Mouse (Mus musculus) limb, embryonic 10.5 days (tissue): ENCODE results near the gene 1700029I15Rik. TPM values are rescaled to one million over a fixed set of nuclear protein-coding genes. Genes with fewer than 3 reads are reported as not detected.

Experiments used
- DNase-seq: peaks from one replicate; pipeline ENCODE4 v3.0.0-alpha.2; 2017; ENCODE audit warnings: low spot score
- H3K27ac ChIP-seq: fragments of 300-500 bp; sonication (generic); 2 replicates; pipeline ENCODE4 v1.5.1; 2016; ENCODE audit warnings: mild to moderate bottlenecking
- H3K27me3 ChIP-seq: fragments of 300-500 bp; sonication (generic); 2 replicates; pipeline ENCODE4 v1.6.1; 2016; ENCODE audit warnings: low read depth, mild to moderate bottlenecking; ENCODE audit not compliant: poor library complexity, severe bottlenecking
- H3K36me3 ChIP-seq: fragments of 300-500 bp; sonication (generic); 2 replicates; pipeline ENCODE4 v1.6.1; 2016; ENCODE audit warnings: mild to moderate bottlenecking, moderate library complexity
- H3K4me1 ChIP-seq: fragments of 300-500 bp; sonication (generic); 2 replicates; pipeline ENCODE4 v1.6.1; 2016
- H3K4me3 ChIP-seq: fragments of 300-500 bp; sonication (generic); 2 replicates; pipeline ENCODE4 v1.5.1; 2016; ENCODE audit warnings: mild to moderate bottlenecking, moderate library complexity
- H3K9me3 ChIP-seq: fragments of 300-500 bp; sonication (generic); replicated peaks from 2 replicates; pipeline ENCODE4 v1.6.1; 2016; ENCODE audit warnings: mild to moderate bottlenecking
- WGBS: fragments of 180-500 bp; shearing (Covaris S2); methylation state at CpG from one replicate; pipeline ENCODE4 v1.1.7; 2016; 5-methylcytosine and 5-hydroxymethylcytosine counted together
- polyA plus RNA-seq: library from polyadenylated mRNA; unstranded; fragments of >200 nt; fragmentation: Nextera tagmentation; extraction: Ambion mirVana; gene quantifications from 2 replicates; pipeline ENCODE4 v1.2.1, GENCODE M21; 2016

The 1700029I15Rik gene
- polyA plus RNA-seq, 1 experiment from 2014 or later: 2.5 TPM

GRCm38 (mm10) chr2:92364086-92364485 lies 18.3 kb upstream of the 1700029I15Rik start:
- Histone ChIP-seq H3K36me3 (peaks cover 59% of the 10 kb centered on the region), H3K27me3 (peaks cover 16% of the 10 kb centered on the region; the same call in 1 of the 2 replicates), H3K9me3 (no peaks in the 10 kb centered on the region), H3K27ac (no peak overlapping the region), H3K4me3 (no peak overlapping the region), H3K4me1 (peaks cover 10% of the 10 kb centered on the region)
- DNase-seq: no peak
- 90% methylated on average over 4 of the region's 4 CpGs for WGBS

GRCm38 (mm10) chr2:92365568-92365967 lies 16.8 kb upstream of the 1700029I15Rik start:
- Histone ChIP-seq H3K4me1 (peaks cover 23% of the 10 kb centered on the region), H3K9me3 (no peaks in the 10 kb centered on the region), H3K27ac (no peak overlapping the region), H3K4me3 (no peak overlapping the region), H3K27me3 (peaks cover 30% of the 10 kb centered on the region), H3K36me3 (peaks cover 44% of the 10 kb centered on the region)
- no peak for DNase-seq
- WGBS: 89% methylated on average over 10 of the region's 10 CpGs

GRCm38 (mm10) chr2:92367383-92368029 lies 14.8 kb upstream of the 1700029I15Rik start:
- H3K4me3 ChIP-seq: no peak overlapping the region
- H3K27ac ChIP-seq: no peak overlapping the region
- peaks cover 43% of the 10 kb centered on the region for H3K4me1 ChIP-seq
- H3K9me3 ChIP-seq: no peaks in the 10 kb centered on the region
- peaks cover 34% of the 10 kb centered on the region for H3K36me3 ChIP-seq
- peaks cover 50% of the 10 kb centered on the region for H3K27me3 ChIP-seq
- no peak for DNase-seq
- 30% methylated on average over 20 of the region's 20 CpGs for WGBS

- Histone ChIP-seq H3K9me3 (no peaks in the 10 kb centered on the region), H3K4me1 (peaks cover 63% of the 10 kb centered on the region), H3K36me3 (peaks cover 9% of the 10 kb centered on the region; the same call in 1 of the 2 replicates), H3K27me3 (peaks cover 64% of the 10 kb centered on the region), H3K27ac (peak overlapping the region; percentile 82), H3K4me3 (peak overlapping the region; percentile 63)
- 12% methylated on average over 19 of the region's 19 CpGs for WGBS
- no peak for DNase-seq
Measured at GRCm38 (mm10) chr2:92370375-92370774, 12.0 kb upstream of the 1700029I15Rik start.

- WGBS: 4% methylated on average over 45 of the region's 45 CpGs
- peaks cover 1% of the 10 kb centered on the region; the same call in 1 of the 2 replicates for H3K36me3 ChIP-seq
- peaks cover 71% of the 10 kb centered on the region for H3K4me1 ChIP-seq
- H3K27ac ChIP-seq: peak overlapping the region; percentile 82
- no peaks in the 10 kb centered on the region for H3K9me3 ChIP-seq
- peaks cover 64% of the 10 kb centered on the region for H3K27me3 ChIP-seq
- H3K4me3 ChIP-seq: peak overlapping the region; percentile 63
- DNase-seq: peak; percentile 87
Measured at GRCm38 (mm10) chr2:92370821-92371805, 11.2 kb upstream of the 1700029I15Rik start.

DNA sequence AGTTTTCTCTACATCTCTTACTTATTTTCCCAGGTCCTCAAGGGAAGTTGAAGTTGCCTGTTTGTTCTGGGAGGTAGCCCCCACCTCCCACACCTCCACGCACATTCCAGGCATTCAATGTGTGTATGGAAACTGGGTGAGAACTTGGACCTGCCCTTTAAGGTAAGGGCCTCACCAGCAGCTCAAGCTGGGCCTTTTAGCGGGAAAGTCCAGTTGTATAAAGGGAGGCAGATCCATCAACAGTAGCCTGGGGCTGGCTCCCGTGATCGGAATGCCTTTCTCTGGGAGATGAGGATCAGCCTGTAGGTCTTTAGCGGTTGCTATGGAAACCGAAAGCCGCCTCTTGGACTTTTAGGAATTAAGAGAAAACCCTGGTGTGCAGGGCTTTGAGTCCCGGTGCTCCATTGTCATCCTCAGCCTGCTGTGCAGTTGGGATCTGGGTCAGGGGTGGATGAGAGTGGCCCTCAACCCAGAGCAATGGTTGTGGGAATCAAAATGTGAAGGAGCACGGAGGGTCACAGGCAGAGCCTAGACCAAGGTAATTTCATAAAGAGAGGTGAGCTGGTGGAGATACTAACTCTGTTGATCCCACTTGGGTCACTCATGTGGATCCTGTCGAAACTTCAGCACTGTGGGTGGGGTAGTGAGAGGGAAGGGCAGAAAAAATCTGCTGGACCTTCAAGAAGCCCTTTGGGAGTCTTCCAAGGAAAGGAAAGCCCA lies 10.2 kb upstream of the 1700029I15Rik start:
- Histone ChIP-seq H3K4me1 (peaks cover 71% of the 10 kb centered on the region), H3K27ac (no peak overlapping the region), H3K36me3 (no peaks in the 10 kb centered on the region), H3K9me3 (no peaks in the 10 kb centered on the region), H3K27me3 (peaks cover 63% of the 10 kb centered on the region), H3K4me3 (peak overlapping the region; percentile 63; the same call in 1 of the 2 replicates)
- DNase-seq: no peak
- 28% methylated on average over 10 of the region's 10 CpGs for WGBS

DNA sequence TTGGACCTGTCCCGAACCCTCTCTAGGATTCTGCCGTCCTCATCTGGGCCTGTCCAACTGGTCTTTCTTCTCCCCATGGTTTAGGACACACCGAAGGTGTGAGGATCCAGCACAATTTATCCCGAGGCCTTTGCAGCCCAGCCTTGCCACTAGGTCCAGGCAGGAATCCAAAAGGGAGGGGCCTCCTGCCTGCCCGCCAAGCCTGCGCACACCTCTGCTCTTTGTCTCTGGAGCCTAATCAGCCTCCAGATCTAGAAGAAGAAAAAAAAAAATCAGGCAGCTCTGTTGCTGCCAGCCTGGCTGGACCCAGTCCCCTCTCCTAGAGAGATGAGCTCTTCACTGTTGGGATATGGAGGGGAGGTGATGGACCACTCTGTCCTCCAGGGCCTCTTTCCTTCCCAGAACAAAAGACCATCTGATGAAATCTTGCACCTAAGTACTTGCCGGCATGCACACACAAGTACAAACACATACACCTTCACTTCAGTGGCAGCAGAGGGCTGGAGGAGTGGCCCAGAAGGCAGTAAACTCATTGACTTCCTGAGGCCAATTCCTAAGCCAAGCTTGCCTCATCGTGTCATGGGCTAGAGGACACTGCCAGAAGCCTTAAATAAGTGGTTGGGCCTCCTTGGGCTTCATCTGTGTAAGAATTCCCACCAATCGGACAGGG lies 9.4 kb upstream of the 1700029I15Rik start:
- Histone ChIP-seq H3K36me3 (peaks cover under 1% of the 10 kb centered on the region; the same call in 1 of the 2 replicates), H3K27me3 (peaks cover 58% of the 10 kb centered on the region), H3K4me1 (peaks cover 65% of the 10 kb centered on the region), H3K27ac (no peak overlapping the region), H3K4me3 (no peak overlapping the region), H3K9me3 (no peaks in the 10 kb centered on the region)
- WGBS: 58% methylated on average over 9 of the region's 9 CpGs
- DNase-seq: no peak

DNA sequence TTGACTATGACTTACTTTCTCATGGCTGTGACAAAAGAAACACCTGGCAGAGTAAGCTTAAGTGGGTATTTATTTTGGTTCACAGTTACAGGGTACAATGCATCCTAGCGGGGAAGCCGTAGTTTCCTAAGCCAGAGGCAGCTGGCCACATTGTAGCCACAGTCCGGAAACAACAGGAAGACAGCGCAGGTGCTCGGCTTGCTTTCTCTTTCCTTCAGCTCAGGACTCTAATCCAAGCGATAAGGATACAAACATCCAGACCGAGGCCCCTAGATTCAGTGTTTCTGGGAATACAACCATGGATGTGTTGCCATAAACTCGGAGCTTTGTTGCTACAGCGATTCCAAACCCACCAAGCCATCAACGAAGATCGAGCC lies 8.9 kb upstream of the 1700029I15Rik start:
- WGBS: 84% methylated on average over 11 of the region's 11 CpGs
- peaks cover 55% of the 10 kb centered on the region for H3K27me3 ChIP-seq
- no peaks in the 10 kb centered on the region for H3K9me3 ChIP-seq
- peaks cover 65% of the 10 kb centered on the region for H3K4me1 ChIP-seq
- H3K36me3 ChIP-seq: peaks cover 6% of the 10 kb centered on the region
- no peak overlapping the region for H3K27ac ChIP-seq
- DNase-seq: no peak
- peak overlapping the region; percentile 79; the same call in 1 of the 2 replicates for H3K4me3 ChIP-seq

- Histone ChIP-seq H3K4me1 (peaks cover 62% of the 10 kb centered on the region), H3K9me3 (no peaks in the 10 kb centered on the region), H3K36me3 (peaks cover 17% of the 10 kb centered on the region), H3K27ac (peak within 1 kb of the TSS; percentile 84), H3K27me3 (peaks cover 44% of the 10 kb centered on the region), H3K4me3 (peak within 1 kb of the TSS; percentile 79)
- peak; percentile 57 for DNase-seq
- WGBS: 4% methylated on average over 16 of the region's 16 CpGs
Measured at GRCm38 (mm10) chr2:92374514-92374913, 7.8 kb upstream of the 1700029I15Rik start, which contains the start of the genes Pex16 and Large2. Gene Pex16 (plus strand): TSS chr2:92374676. Gene Large2 (minus strand): TSS chr2:92374869.

DNA sequence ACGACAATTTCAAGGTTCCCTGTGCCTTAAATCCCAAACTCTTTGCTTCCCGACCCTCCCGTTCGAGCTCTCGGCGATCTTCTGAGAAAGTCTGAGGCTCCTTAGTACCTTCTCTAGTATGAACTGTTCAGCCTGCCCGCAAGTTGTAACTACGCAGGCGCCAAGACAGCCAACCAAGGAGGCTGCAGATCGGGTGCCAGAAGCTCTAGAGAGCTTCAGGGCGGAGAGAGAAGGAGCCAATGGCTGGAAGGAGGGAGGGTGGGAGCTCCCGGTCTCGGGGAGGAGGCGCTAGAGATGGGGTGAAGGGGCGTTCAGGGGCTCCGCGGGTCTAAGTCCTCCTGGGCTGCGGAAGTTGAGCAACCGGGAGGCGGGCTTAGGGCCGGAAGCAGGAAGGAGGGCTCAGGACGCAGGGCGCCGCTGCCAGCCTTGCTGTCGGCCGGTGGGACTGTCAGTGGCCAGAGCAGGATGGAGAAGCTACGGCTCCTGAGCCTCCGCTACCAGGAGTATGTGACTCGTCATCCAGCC lies 7.2 kb upstream of the 1700029I15Rik start:
- WGBS: under 1% methylated on average over 29 of the region's 29 CpGs
- peak overlapping the region; percentile 84 for H3K27ac ChIP-seq
- H3K27me3 ChIP-seq: peaks cover 38% of the 10 kb centered on the region
- H3K4me1 ChIP-seq: peaks cover 55% of the 10 kb centered on the region
- no peaks in the 10 kb centered on the region for H3K9me3 ChIP-seq
- DNase-seq: peak; percentile 94
- H3K36me3 ChIP-seq: peaks cover 23% of the 10 kb centered on the region
- peak overlapping the region; percentile 79 for H3K4me3 ChIP-seq

DNA sequence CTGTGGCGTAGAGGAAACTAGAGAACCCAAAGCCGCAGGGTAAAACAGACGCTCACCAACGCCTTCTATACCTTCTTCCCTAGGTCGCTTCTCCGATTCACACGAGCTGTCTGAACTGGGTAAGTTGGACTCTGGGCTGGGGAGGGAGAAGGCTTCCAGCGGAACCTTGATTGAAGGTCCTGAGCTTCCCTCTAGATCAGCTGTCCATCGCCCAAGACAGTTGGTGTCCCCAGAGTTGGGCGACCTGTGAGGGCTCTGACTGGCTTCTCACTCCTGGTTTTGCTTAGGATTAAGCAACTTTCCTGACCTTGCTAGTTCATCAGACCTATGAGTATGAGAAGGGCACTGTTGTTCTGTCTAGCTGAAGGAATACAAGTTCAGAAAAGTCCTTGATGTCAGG lies 6.5 kb upstream of the 1700029I15Rik start:
- H3K4me1 ChIP-seq: peaks cover 49% of the 10 kb centered on the region
- WGBS: 10% methylated on average over 10 of the region's 10 CpGs
- H3K9me3 ChIP-seq: no peaks in the 10 kb centered on the region
- peaks cover 29% of the 10 kb centered on the region for H3K36me3 ChIP-seq
- DNase-seq: no peak
- H3K27ac ChIP-seq: peak overlapping the region; percentile 84
- peak overlapping the region; percentile 79 for H3K4me3 ChIP-seq
- peaks cover 31% of the 10 kb centered on the region for H3K27me3 ChIP-seq

GRCm38 (mm10) chr2:92376300-92376699 lies 6.0 kb upstream of the 1700029I15Rik start:
- H3K27ac ChIP-seq: no peak overlapping the region
- H3K4me3 ChIP-seq: peak overlapping the region; percentile 79
- WGBS: 84% methylated on average over 6 of the region's 6 CpGs
- peaks cover 26% of the 10 kb centered on the region for H3K27me3 ChIP-seq
- H3K4me1 ChIP-seq: peaks cover 44% of the 10 kb centered on the region
- no peaks in the 10 kb centered on the region for H3K9me3 ChIP-seq
- H3K36me3 ChIP-seq: peaks cover 35% of the 10 kb centered on the region
- DNase-seq: no peak
